Mouse (Mus musculus): Measurements from ENCODE around the gene Nlgn1. TPM values are rescaled to one million over a fixed set of nuclear protein-coding genes. Genes with fewer than 3 reads are reported as not detected.

The Nlgn1 gene
- polyA plus RNA-seq, 1 experiment from 2014 or later = not detected

DNA sequence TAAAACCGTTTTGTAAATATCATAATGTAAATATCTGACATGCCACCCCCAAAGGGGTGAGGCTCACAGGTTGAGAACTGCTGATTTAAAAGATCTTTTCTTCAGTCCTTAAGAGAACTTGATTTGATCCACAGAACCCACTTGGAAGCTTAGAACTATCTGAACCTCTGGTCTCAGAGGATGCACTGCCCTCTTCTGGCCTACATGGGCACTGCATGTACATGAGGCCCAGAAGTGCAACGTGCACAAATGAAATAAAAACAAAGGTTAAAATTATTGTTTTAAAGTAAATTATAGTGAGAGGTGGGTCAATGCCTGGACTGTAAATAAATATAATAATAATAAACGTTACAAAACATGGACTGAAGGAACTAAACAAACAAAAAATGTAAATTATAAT lies 657.2 kb downstream of the Nlgn1 start:
- no peak for DNase-seq
- 43% methylated on average over 3 of the region's 3 CpGs for WGBS (ENCODE audit: insufficient replicate concordance)

DNA sequence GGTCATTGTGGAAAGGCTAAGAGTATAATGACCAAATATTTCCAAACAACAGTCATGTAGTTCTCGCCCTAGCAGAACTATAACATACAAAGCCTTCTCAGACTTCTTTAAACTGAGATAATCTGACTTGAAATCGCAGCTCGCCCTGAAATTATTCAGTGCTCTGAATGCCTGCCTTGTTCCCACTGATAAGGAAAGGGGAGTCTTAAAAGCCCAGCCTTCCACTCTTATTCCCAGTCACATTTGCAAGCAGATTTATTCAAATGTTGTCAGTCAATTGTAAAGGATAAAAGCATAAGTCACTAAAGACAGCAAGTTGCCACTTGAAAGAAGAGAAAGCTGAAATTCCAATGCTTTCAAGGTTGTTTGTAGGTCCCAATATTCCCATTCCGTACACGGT lies 658.9 kb downstream of the Nlgn1 start:
- Histone ChIP-seq H3K9ac (replicated peaks) (no peak overlapping the region), H3K27me3 (ENCODE audit: insufficient read depth, low read length) (no peaks in the 10 kb centered on the region), H3K27ac (ENCODE audit: low read depth) (no peak overlapping the region), H3K4me2 (ENCODE audit: low read depth, low read length) (no peak overlapping the region), H3K36me3 (replicated peaks; ENCODE audit: insufficient read depth, low read length) (no peaks in the 10 kb centered on the region), H3K9me3 (ENCODE audit: low read length) (no peaks in the 10 kb centered on the region), H3K4me1 (ENCODE audit: insufficient read depth) (no peaks in the 10 kb centered on the region), H3K4me3 (ENCODE audit: low read depth, low read length) (no peak overlapping the region)
- TF ChIP-seq EP300 (IDR thresholded peaks at IDR 0.05; ENCODE audit: low read depth) = no peak
- DNase-seq (no peak), ATAC-seq (no peak)
- 68% methylated on average over 5 of the region's 5 CpGs for WGBS (ENCODE audit: insufficient replicate concordance)

More for the DNA sequence above, 657.2 kb downstream of the Nlgn1 start:
- no peak overlapping the region for H3K9ac ChIP-seq (replicated peaks)
- no peak overlapping the region for H3K27ac ChIP-seq (ENCODE audit: low read depth)
- no peaks in the 10 kb centered on the region for H3K4me1 ChIP-seq (ENCODE audit: insufficient read depth)
- TF ChIP-seq CTCF (IDR thresholded peaks at IDR 0.05; ENCODE audit: low read depth) (peak; percentile 66), EP300 (IDR thresholded peaks at IDR 0.05; ENCODE audit: low read depth) (no peak)
- H3K4me3 ChIP-seq (ENCODE audit: low read depth, low read length) = no peak overlapping the region
- H3K4me2 ChIP-seq (ENCODE audit: low read depth, low read length) = no peak overlapping the region
- ATAC-seq = no peak
- H3K9me3 ChIP-seq (ENCODE audit: low read length) = no peaks in the 10 kb centered on the region
- no peaks in the 10 kb centered on the region for H3K36me3 ChIP-seq (replicated peaks; ENCODE audit: insufficient read depth, low read length)
- no peaks in the 10 kb centered on the region for H3K27me3 ChIP-seq (ENCODE audit: insufficient read depth, low read length)

GRCm38 (mm10) chr3:25672779-25673178 lies 659.5 kb downstream of the Nlgn1 start:
- DNase-seq (no peak), ATAC-seq (no peak)
- Histone ChIP-seq H3K4me2 (ENCODE audit: low read depth, low read length) (no peak overlapping the region), H3K4me1 (ENCODE audit: insufficient read depth) (no peaks in the 10 kb centered on the region), H3K36me3 (replicated peaks; ENCODE audit: insufficient read depth, low read length) (no peaks in the 10 kb centered on the region), H3K27ac (ENCODE audit: low read depth) (no peak overlapping the region), H3K9me3 (ENCODE audit: low read length) (no peaks in the 10 kb centered on the region), H3K4me3 (ENCODE audit: low read depth, low read length) (no peak overlapping the region), H3K9ac (replicated peaks) (no peak overlapping the region), H3K27me3 (ENCODE audit: insufficient read depth, low read length) (no peaks in the 10 kb centered on the region)
- TF ChIP-seq CTCF (IDR thresholded peaks at IDR 0.05; ENCODE audit: low read depth) (no peak), EP300 (IDR thresholded peaks at IDR 0.05; ENCODE audit: low read depth) (no peak)
- 79% methylated on average over 4 of the region's 4 CpGs for WGBS (ENCODE audit: insufficient replicate concordance)

- no peaks in the 10 kb centered on the region for H3K36me3 ChIP-seq (replicated peaks; ENCODE audit: insufficient read depth, low read length)
- ATAC-seq (no peak), DNase-seq (no peak)
- H3K27me3 ChIP-seq (ENCODE audit: insufficient read depth, low read length) = no peaks in the 10 kb centered on the region
- H3K9ac ChIP-seq (replicated peaks) = no peak overlapping the region
- H3K4me2 ChIP-seq (ENCODE audit: low read depth, low read length) = no peak overlapping the region
- H3K4me1 ChIP-seq (ENCODE audit: insufficient read depth) = no peaks in the 10 kb centered on the region
- no peak overlapping the region for H3K4me3 ChIP-seq (ENCODE audit: low read depth, low read length)
- TF ChIP-seq EP300 (IDR thresholded peaks at IDR 0.05; ENCODE audit: low read depth) (no peak), CTCF (IDR thresholded peaks at IDR 0.05; ENCODE audit: low read depth) (no peak)
- WGBS (ENCODE audit: insufficient replicate concordance) = 58% methylated on average over 2 of the region's 2 CpGs
- H3K27ac ChIP-seq (ENCODE audit: low read depth) = no peak overlapping the region
- H3K9me3 ChIP-seq (ENCODE audit: low read length) = no peaks in the 10 kb centered on the region
These were observed 668.8 kb downstream of the Nlgn1 start for GRCm38 (mm10) chr3:25663464-25663863.

GRCm38 (mm10) chr3:25660285-25660684 lies 672.0 kb downstream of the Nlgn1 start:
- H3K9ac ChIP-seq (replicated peaks) = no peak overlapping the region
- no peak for TF ChIP-seq EP300 (IDR thresholded peaks at IDR 0.05; ENCODE audit: low read depth)
- no peak for TF ChIP-seq CTCF (IDR thresholded peaks at IDR 0.05; ENCODE audit: low read depth)
- DNase-seq (no peak), ATAC-seq (no peak)
- no peaks in the 10 kb centered on the region for H3K36me3 ChIP-seq (replicated peaks; ENCODE audit: insufficient read depth, low read length)
- H3K27ac ChIP-seq (ENCODE audit: low read depth) = no peak overlapping the region
- no peak overlapping the region for H3K4me2 ChIP-seq (ENCODE audit: low read depth, low read length)
- H3K4me1 ChIP-seq (ENCODE audit: insufficient read depth) = no peaks in the 10 kb centered on the region
- no peaks in the 10 kb centered on the region for H3K27me3 ChIP-seq (ENCODE audit: insufficient read depth, low read length)
- H3K9me3 ChIP-seq (ENCODE audit: low read length) = no peaks in the 10 kb centered on the region; the same call in 1 of the 2 replicates
- WGBS (ENCODE audit: insufficient replicate concordance) = 77% methylated on average over 3 of the region's 3 CpGs
- no peak overlapping the region for H3K4me3 ChIP-seq (ENCODE audit: low read depth, low read length)

- Histone ChIP-seq H3K9ac (replicated peaks) (no peak overlapping the region), H3K9me3 (ENCODE audit: low read length) (no peaks in the 10 kb centered on the region; the same call in 1 of the 2 replicates), H3K27ac (ENCODE audit: low read depth) (no peak overlapping the region), H3K27me3 (ENCODE audit: insufficient read depth, low read length) (no peaks in the 10 kb centered on the region), H3K36me3 (replicated peaks; ENCODE audit: insufficient read depth, low read length) (no peaks in the 10 kb centered on the region), H3K4me1 (ENCODE audit: insufficient read depth) (no peaks in the 10 kb centered on the region), H3K4me3 (ENCODE audit: low read depth, low read length) (no peak overlapping the region), H3K4me2 (ENCODE audit: low read depth, low read length) (no peak overlapping the region)
- ATAC-seq (no peak), DNase-seq (no peak)
- WGBS (ENCODE audit: insufficient replicate concordance) = 88% methylated on average over 14 of the region's 14 CpGs
- TF ChIP-seq EP300 (IDR thresholded peaks at IDR 0.05; ENCODE audit: low read depth) (no peak), CTCF (IDR thresholded peaks at IDR 0.05; ENCODE audit: low read depth) (no peak)
These were observed 674.3 kb downstream of the Nlgn1 start for GRCm38 (mm10) chr3:25658006-25658405.

- ATAC-seq (no peak), DNase-seq (no peak)
- Histone ChIP-seq H3K27me3 (ENCODE audit: insufficient read depth, low read length) (no peaks in the 10 kb centered on the region), H3K9me3 (ENCODE audit: low read length) (no peaks in the 10 kb centered on the region; the same call in 1 of the 2 replicates), H3K4me1 (ENCODE audit: insufficient read depth) (no peaks in the 10 kb centered on the region), H3K27ac (ENCODE audit: low read depth) (no peak overlapping the region), H3K9ac (replicated peaks) (no peak overlapping the region), H3K4me2 (ENCODE audit: low read depth, low read length) (no peak overlapping the region), H3K36me3 (replicated peaks; ENCODE audit: insufficient read depth, low read length) (no peaks in the 10 kb centered on the region), H3K4me3 (ENCODE audit: low read depth, low read length) (no peak overlapping the region)
- WGBS (ENCODE audit: insufficient replicate concordance) = 83% methylated on average over 11 of the region's 11 CpGs
- no peak for TF ChIP-seq EP300 (IDR thresholded peaks at IDR 0.05; ENCODE audit: low read depth)
- no peak for TF ChIP-seq CTCF (IDR thresholded peaks at IDR 0.05; ENCODE audit: low read depth)
These were observed 675.2 kb downstream of the Nlgn1 start for GRCm38 (mm10) chr3:25657074-25657473.
